Mouse (Mus musculus) embryo, embryonic 10.5 days (tissue): ENCODE measurements around the gene Evi2b.

ENCODE experiments used
- DNase-seq: peaks from one replicate; pipeline ENCODE4 v3.0.0-alpha.2; 2015; ENCODE audit warnings: low spot score

Gene Evi2b

DNA sequence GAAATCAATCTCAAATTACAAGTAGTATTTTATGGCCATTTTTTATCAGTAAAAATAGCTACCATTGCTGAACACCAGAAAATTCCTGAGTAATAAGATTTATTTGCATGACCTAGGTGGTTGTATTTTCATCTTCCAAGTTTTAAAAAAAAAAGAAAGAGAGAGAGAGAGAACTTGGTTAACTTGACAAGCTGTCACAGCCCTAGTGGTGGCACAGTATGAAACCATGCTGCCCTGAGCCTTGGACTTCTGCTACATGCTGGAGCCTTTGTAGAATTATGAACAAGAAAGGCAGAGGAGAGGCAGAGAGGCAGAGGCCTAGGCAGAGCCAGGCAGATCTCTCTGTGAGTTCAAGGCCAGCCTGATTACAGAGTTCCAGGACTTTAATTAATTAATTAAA lies 1.6 kb downstream of the Evi2b start:
- DNase-seq, result no peak

DNA sequence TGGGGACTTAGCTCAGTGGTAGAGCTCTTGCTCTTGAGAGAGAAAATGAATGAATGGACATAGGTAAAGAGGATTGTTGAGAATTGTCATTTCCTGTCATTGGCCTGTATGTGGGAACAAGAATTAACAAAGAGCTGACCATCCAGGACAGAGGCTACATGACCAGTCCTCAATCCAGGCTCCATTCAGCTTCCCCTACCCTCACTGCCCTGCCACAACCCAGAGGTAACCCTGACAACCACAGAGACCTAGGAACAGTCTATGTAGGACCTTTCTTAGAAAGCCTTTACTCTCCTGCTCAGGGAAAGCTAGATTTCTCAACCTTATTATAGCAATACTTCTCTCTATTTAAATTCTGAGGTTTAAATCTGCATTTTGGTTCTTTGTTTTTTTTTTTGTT lies 2.8 kb downstream of the Evi2b start:
- no peak for DNase-seq

DNA sequence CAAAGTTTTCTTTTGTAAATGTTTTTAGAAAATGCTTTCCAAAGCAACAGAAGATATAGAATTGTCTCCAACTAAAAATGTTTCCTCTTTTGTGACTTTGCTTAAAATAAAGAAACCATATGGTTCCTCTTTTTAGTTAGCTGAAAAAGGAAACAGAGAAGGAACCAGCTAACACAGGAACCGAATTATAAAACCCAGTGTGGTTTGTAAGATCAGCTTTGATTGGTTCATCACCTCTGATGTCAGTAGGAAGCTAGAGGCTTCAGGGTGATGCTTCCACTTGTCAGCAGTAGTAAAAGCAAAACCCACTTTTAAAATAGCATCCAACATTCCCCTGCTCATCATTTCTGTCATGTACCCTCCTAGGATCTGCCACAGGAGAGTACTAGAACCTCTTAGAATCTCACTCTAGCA lies 3.7 kb downstream of the Evi2b start:
- no peak for DNase-seq

DNA sequence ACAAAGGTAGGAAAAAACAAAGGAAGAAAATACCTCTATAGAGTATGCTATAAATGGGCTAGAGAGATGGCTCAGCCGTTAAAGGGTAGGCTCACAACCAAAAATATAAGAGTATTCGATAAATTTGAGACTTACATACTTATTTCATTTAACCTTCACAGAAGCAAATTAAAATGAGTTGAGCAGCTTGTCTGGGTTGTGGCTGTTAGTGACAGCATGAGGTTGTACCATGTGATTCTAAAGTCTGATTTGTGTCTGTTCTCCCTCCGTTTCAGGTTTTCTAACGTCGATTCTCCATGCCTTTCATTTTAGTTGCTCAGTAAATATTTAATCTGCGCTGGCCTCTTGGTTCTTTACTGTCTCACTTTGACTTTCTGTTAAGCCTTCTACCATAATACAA lies 4.3 kb downstream of the Evi2b start:
- no peak for DNase-seq

DNA sequence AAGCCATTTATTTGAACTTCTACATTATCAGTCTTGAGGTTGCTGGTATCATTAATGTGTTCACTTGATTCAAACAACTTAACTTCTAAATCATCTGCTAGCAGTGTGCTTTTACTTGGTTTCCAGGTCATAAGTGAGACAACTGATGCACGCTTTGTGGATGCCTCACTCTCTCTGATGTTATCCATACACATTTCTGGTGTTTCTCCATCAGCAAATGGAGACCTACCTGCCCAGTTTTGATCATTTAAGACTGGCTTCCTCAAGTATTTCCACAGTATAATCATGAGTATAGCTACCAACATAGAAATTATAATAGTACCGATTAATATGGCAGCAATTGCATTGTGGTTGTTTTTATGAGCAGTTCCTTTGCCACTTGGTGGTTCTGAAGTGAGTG lies 7.8 kb downstream of the Evi2b start:
- no peak for DNase-seq

DNA sequence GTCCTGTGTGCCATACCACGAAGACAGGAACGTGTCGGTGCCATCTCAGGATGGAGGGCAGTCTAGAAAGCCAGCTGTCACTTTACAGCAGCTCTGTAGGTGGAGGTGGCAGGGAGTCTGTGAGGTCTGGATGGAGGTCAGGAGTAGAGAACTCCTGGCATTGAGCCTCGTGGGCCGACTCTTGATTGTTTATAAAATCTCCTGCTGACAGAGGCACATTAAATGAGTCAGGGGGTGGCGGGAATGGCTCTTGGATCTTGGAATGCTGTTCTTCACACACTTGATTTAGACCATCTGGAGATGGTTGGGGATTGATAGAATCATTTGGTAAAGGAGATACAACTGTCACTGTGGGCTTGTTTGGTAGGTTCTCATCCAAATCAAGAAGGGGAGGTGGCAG lies 8.2 kb downstream of the Evi2b start:
- DNase-seq, result no peak

DNA sequence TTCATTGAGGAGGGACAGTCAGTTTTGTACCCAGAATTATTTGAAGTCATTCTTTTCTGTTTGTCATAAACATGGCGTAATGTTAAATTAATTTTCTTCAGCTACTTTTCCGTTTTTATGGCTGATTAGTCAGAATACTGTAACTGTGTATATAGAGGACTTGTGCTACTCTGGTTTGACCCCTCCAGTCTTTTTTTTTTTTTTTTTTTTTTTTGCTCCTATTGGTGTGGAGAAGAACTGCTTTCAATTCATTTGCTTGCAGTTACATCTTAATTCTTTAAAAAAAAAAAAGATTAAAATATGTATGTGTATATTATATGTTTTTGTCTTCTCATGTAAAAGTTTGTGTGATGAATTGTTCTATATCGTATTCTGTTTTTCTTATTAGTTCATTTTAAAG lies 11.6 kb downstream of the Evi2b start:
- DNase-seq, result no peak

DNA sequence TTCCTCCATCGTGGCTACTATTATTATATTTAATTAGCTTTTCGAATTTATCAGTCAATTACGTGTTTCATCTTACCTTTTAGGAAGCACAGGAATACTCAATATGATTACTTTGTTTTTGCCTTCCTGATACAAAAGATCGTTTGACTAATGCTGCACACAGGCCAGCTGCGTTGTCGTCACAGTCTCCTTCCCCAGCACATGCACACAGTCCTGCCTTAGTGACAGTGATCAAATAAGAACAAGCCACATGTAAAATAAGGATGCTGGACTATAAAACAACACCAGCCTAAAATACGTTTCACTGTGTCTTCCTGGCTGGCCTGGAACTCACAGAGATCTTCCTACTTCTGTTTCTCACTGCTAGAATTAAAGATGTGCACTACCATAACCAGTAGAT lies 19.1 kb downstream of the Evi2b start:
- no peak for DNase-seq

DNA sequence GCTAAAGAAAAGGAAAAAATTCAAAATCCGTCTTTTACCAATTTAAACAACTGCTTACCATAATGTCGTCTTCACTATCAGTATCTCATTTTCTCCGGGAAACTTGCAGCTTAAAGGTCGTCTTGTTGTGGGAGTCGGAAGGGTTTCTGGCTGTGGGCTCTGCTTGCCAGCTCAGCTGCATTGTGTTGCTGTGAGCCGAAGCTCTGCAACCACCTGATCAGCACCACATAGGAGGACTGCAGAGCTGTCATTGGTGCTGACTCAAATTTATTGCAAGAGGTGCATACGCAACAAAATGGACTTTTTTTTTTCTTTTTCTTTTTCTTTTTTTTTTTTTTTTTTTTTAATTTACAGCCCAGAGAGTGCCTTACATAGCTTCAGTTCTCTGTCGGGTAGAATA lies 19.7 kb downstream of the Evi2b start, which contains the start of gene Omg:
TSS of gene Omg (minus strand) at position 240 of the 400 bp plus-strand sequence.
- DNase-seq, result no peak

DNA sequence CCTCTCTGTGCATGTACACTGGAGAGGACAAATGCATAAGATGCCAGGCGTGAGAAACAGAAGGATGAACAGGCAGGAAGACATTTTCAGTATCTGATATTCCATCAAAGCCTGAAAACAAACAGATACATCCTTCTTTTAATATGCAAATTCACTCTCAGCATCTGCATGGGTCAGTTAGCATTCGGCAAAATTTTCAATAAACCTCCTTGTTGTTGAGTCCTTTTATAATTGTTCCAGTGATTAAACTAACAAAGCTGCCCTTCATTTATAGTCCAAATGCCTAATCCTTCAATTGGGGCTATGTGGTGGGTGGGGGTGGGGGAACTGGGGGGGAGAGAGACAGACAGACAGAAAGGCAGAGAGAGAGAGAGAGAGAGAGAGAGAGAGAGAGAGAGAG lies 20.6 kb downstream of the Evi2b start:
- DNase-seq, result no peak

DNA sequence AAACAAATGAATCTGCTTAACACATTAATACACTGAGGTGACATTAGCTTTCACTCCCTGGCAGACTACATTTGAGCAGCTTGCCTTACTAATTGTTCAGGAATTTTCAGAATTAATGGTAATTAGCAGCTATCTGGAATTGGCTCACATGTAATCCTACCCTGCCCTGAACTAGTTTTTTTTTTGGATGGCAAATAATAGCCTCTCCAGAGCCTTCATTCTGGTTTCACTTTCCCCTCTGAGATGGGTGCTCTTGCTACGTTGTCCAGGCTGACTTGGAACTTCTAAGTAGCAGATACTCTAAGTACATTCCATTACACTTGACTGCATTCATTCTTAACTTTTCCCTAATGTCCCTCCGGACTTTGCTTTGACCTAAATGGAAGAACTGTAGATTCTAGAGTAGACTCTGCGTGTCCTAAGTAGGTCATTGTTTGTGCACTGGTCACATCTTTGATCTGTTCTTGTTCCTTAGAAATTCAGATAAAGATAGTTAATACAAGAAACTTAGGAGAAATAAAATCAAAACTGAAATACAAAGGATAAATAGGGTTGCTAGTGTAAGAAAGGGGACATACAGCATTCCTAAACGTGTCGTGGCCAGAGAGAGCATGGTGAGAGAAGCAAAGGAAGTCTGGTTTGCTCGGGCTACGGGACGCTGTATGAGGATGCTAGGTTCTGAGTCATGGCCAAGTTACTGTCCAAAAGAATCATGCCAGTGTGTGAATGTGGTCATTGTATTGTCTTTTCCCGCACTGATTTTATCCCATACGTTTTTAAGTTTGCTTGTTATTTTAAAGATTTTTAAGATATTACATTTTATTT lies 28.4 kb downstream of the Evi2b start:
- DNase-seq, result no peak

DNA sequence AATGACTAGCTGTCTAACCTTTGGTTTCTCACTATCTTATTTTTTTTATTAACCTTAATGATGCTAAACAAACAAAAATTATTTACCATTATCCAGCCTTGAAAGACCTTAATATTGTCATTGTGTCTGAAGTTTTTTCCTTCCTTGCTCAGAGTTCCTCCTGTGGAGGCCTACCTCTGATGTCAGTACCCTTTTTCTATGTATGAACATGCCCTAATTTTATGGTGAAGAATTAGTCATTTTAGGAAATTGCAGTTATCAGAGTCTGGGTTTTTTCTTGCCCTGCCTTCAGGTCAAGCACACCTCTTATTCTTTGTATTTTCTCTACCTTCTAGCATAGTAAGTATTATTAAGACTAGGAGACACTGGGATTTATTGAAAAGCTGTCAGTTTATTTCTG lies 38.8 kb downstream of the Evi2b start:
- DNase-seq, result no peak

DNA sequence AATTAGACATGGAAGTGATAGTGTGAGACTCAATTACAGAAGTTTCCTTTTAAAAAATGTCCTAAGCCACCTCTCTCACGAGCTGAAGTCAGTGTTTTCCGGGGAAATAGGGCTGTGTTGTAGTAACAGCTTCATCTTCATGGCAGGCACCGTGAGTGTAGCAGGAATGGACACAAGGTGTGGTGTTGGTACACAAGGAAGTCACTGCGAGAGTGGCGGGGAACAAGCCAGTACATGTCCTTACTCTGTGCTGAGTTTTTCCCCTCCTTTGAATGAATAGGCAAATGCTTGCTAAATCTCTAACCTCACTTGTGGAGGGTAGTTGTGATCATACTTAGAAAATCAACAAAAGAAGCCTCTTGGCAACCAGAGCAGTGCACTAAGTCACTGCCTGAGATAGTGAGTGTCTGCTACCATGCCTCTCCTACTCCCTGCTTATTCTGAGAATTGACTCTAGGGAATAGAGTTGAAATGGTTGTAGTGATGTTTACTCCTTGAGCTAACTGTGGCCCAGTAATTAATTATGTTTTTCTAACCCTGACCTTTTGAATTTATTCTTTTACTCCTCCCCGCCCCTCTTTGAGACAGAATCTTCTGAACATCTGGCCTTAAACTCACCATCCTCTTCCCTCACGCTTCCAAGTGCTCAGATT lies 39.6 kb downstream of the Evi2b start:
- DNase-seq, result no peak

DNA sequence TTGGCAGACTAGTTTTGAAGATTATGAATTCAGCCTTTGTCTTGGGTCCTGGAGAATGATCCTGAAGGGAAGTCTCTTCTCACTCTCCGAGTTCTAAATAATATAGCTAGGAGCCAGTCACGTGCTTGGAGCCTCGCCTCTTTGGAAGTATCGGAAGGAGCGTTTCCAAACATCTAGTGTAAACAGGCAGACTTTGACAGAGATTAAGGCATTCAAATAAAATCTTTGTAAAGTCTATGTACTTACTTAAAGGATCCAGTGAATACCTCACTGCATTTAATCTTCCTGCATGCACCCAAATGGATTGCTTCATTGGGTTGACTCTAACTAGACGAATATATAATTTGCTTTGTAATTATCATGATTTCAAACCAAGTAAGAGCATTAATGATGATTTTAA lies 40.2 kb downstream of the Evi2b start:
- DNase-seq, result no peak

DNA sequence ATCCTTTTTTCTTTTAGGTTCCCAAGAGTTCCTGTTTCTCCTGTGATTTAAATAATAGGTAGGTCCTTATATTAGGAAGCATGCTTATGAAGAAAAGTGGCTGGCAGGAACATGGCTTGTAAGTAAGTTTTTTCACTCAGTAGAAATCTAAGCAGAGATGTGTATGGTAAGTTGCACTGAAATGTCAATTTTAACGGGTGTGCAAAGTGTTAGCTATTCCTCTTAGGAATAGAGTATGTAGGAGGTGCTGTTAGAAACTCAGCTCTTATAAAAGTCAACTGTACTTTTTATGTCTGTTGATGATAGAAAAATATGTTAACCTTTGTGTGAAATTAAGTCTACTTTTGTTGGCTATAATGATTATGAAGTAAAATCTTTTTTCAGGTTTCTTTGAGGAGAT lies 55.5 kb downstream of the Evi2b start:
- DNase-seq, result no peak
